Mouse (Mus musculus): ENCODE results near the gene Bcs1l. TPM values are rescaled to one million over a fixed set of nuclear protein-coding genes. Genes with fewer than 3 reads are reported as not detected.

Gene Bcs1l
- polyA plus RNA-seq, 1 experiment from 2014 or later, result 16.7 TPM

DNA sequence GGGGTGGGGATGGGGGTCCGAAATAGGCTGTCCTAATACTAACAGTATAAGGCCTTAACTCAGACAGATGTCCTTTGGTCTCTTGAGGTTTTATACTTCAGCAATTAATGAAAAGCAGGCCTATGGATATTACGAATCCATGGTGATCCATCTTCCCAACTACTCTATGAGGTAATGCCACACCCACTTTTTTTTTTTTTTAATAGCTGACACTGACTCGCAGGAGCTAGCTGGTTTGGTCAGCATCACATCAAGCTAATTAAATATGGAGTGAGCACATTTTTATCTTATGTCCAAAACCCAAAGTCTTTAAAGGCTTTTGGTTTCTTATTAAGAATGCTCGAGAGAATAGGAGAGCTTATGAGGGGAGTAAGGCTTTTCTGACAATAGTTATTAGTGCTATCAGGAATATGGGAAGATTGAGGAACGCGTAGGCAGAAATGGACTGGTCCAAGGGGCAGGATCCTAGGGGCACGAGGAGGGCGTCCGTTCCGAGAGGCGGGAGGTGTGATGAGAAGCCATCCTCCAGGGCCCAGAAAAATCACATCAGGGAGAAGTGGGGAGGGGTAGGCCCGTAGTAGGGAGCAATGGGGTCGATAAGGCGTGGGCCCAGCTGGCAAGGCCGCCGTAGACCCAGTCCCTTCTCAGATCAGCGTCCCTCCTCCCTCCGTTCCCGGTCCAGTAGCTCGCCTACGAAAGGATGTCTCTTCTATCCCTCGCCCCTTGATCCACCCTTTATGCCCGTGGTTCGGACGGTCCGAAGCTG, 12.6 kb downstream of the Bcs1l start:
- H3K9me3 ChIP-seq (replicated peaks), result no peaks in the 10 kb centered on the region
- H3K27ac ChIP-seq, result peak overlapping the region; percentile 86
- WGBS, result 8% methylated on average over 26 of the region's 26 CpGs
- DNase-seq (ENCODE audit: low spot score), result no peak
- H3K4me1 ChIP-seq, result peaks cover 14% of the 10 kb centered on the region
- H3K27me3 ChIP-seq (ENCODE audit: low read depth, poor library complexity, severe bottlenecking), result no peaks in the 10 kb centered on the region
- H3K4me3 ChIP-seq, result peak overlapping the region; percentile 94
- peaks cover 38% of the 10 kb centered on the region for H3K36me3 ChIP-seq

DNA sequence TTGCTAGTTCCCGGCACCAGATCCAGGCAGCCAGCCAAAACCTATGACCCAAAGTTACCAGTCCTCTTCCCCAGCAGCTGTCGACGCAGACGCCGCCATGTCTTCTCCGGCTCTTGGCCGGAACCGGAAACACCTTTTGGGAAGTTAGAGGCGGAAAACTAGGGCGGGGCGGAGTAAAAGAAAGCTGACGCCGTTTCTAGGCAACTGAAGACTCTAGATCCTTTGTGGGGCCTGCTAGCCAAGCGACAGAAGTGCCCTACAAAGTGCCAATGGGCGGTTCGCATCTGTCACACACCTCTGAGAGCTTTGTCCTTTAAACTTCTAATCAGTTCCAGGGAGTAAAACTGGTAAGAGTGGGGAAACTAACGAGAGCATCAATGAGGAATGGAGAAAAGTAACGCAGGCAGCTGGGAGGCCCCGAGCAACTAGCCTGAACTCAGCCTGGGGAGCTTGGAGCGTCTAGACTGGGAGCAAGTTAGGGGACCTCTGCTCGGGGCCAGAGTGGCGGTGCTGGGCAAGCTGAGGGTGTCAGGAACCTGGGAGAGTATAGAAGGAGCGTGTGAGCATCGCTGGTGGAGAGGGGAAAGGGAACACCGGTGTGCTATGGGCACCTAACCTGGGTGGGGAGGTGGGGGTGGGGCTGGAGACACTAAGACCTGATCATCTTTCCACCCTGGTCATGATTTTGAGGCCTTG, 13.3 kb downstream of the Bcs1l start, which contains the start of the genes Rnf25 and Stk36:
Gene Rnf25 (minus strand): TSS at position 131 of the 696 bp plus-strand sequence.
Gene Stk36 (plus strand): TSS at position 179 of the 696 bp plus-strand sequence.
- WGBS, result 10% methylated on average over 25 of the region's 25 CpGs
- no peaks in the 10 kb centered on the region for H3K27me3 ChIP-seq (ENCODE audit: low read depth, poor library complexity, severe bottlenecking)
- H3K36me3 ChIP-seq, result peaks cover 34% of the 10 kb centered on the region
- peak within 1 kb of the TSS; percentile 86 for H3K27ac ChIP-seq
- H3K4me1 ChIP-seq, result peaks cover 14% of the 10 kb centered on the region
- DNase-seq (ENCODE audit: low spot score), result peak; percentile 83
- H3K4me3 ChIP-seq, result peak within 1 kb of the TSS; percentile 94
- no peaks in the 10 kb centered on the region for H3K9me3 ChIP-seq (replicated peaks)

DNA sequence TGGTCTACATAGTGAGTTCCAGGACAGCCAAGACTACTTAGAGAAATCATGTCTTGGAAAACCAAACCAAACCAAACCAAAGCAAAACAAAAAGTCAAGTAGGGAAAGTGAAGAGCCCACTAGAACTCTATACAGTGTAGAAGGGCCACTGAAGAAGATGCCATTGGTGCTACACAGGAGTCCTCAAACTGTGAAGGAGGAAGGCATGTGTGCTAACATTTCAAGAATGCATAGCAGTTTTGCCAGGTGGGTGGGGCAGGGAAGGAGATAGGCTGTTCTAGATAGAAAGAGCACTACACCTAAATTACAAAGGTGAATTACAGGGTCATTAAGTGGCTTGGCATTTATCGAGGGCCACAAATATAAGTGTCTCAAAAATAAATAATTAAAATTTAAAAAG, 36.1 kb downstream of the Bcs1l start:
- DNase-seq (ENCODE audit: low spot score), result no peak
- 89% methylated on average over 1 of the region's 1 CpGs for WGBS
- H3K36me3 ChIP-seq, result peaks cover 26% of the 10 kb centered on the region
- H3K27ac ChIP-seq, result no peak overlapping the region
- H3K4me1 ChIP-seq, result peaks cover 7% of the 10 kb centered on the region
- H3K4me3 ChIP-seq, result no peak overlapping the region
- no peaks in the 10 kb centered on the region for H3K9me3 ChIP-seq (replicated peaks)
- no peaks in the 10 kb centered on the region for H3K27me3 ChIP-seq (ENCODE audit: low read depth, poor library complexity, severe bottlenecking)

DNA sequence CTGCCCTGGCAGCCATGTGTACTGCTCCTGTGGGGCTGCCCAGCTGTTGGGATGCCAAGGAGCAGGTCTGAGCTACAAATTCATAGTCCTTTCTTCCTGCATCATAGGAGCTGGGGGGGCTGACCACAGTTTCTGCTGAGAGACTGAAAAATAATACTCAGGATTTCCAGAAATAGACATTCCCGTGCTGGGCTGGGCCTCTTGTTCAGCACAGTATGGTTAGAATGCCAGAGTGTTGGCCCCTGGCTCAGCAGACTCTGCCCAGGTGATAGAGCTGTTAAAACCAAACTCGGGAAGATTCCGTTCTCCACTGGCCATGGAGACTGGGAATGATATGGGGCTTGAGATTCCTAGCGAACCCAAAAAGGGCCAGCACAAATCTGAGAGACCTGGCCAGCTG, 38.0 kb downstream of the Bcs1l start:
- Histone ChIP-seq H3K27ac (no peak overlapping the region), H3K9me3 (replicated peaks) (no peaks in the 10 kb centered on the region), H3K36me3 (peaks cover 26% of the 10 kb centered on the region), H3K4me3 (no peak overlapping the region), H3K4me1 (peaks cover 7% of the 10 kb centered on the region), H3K27me3 (ENCODE audit: low read depth, poor library complexity, severe bottlenecking) (no peaks in the 10 kb centered on the region)
- no peak for DNase-seq (ENCODE audit: low spot score)
- WGBS, result 90% methylated on average over 4 of the region's 4 CpGs

DNA sequence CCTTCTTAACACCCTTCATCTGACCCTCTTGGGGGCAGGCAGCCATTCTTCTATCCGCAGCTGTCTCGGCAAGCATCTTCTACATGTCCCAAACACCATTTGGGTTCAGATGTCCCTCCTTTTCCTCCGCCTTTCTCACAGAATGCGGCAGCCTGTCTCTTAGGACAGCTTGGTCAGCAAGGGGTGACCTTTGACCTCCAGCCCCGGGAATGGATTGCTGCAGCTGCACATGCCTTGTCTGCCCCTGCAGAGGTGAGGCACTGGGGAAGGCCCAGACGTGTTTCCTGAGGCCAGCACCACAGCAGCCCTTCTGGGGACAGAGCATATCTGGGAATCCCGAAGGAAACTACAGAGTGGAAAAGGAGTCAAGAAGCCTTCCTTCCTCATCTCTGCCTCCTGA, 39.9 kb downstream of the Bcs1l start:
- 37% methylated on average over 7 of the region's 7 CpGs for WGBS
- no peak for DNase-seq (ENCODE audit: low spot score)
- peaks cover 7% of the 10 kb centered on the region for H3K4me1 ChIP-seq
- H3K9me3 ChIP-seq (replicated peaks), result no peaks in the 10 kb centered on the region
- H3K36me3 ChIP-seq, result peaks cover 26% of the 10 kb centered on the region
- no peak overlapping the region for H3K4me3 ChIP-seq
- H3K27me3 ChIP-seq (ENCODE audit: low read depth, poor library complexity, severe bottlenecking), result no peaks in the 10 kb centered on the region
- H3K27ac ChIP-seq, result no peak overlapping the region

DNA sequence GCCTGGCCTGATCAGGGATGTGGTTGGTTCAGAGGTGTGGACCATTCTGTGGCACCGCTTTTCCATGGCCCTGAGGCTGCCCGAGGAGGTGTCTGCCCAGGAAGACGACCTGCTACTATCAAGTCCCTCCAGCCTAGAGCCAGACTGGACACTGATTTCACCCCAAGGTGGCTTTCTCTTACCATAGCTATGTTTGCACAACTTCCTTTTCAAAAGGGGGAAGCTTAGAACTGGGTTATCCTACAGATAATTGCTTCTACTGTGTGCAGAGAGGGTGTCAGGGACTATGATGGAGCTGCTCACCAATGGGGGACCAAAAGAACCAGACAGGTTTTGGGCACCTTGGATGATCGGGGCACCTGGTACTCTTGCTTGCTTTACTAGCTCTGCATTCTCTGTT, 44.6 kb downstream of the Bcs1l start:
- Histone ChIP-seq H3K27me3 (ENCODE audit: low read depth, poor library complexity, severe bottlenecking) (no peaks in the 10 kb centered on the region), H3K4me3 (no peak overlapping the region), H3K9me3 (replicated peaks) (no peaks in the 10 kb centered on the region), H3K36me3 (peaks cover 16% of the 10 kb centered on the region), H3K27ac (no peak overlapping the region), H3K4me1 (peaks cover 7% of the 10 kb centered on the region)
- DNase-seq (ENCODE audit: low spot score), result no peak
- 88% methylated on average over 4 of the region's 4 CpGs for WGBS

Small RNAs within 50 kb of the gene (microRNA-seq; reads per million reads assigned to microRNA genes)
- not detected for gene Gm25035

Other genes with a start within 250 kb of the Bcs1l start
- gene Catip, start 226.2 kb upstream of the Bcs1l start, polyA plus RNA-seq (2016; fragmentation: Nextera tagmentation; extraction: Ambion mirVana), result 0.29 and 0.38 TPM in 2 replicates
- gene Slc11a1, start 213.1 kb upstream of the Bcs1l start, polyA plus RNA-seq (2016; fragmentation: Nextera tagmentation; extraction: Ambion mirVana), result 0.69 and 1.2 TPM in 2 replicates
- 50.5 and 61.4 TPM in 2 replicates for gene Ctdsp1, start 196.8 kb upstream of the Bcs1l start, polyA plus RNA-seq (2016; fragmentation: Nextera tagmentation; extraction: Ambion mirVana)
- gene Vil1, start 178.9 kb upstream of the Bcs1l start, polyA plus RNA-seq (2016; fragmentation: Nextera tagmentation; extraction: Ambion mirVana), result 0.23 and 0.31 TPM in 2 replicates
- gene Cnot9, start 82.2 kb upstream of the Bcs1l start, polyA plus RNA-seq (2016; fragmentation: Nextera tagmentation; extraction: Ambion mirVana), result 116 and 121 TPM in 2 replicates
- gene Plcd4, start 45.4 kb upstream of the Bcs1l start, polyA plus RNA-seq (2016; fragmentation: Nextera tagmentation; extraction: Ambion mirVana), result 0.08 and 0.95 TPM in 2 replicates
- 45.5 and 50.3 TPM in 2 replicates for gene Usp37, start 44.0 kb upstream of the Bcs1l start, polyA plus RNA-seq (2016; fragmentation: Nextera tagmentation; extraction: Ambion mirVana)
- 11.3 and 11.4 TPM in 2 replicates for gene Zfp142, start within 50 bp of the Bcs1l start, polyA plus RNA-seq (2016; fragmentation: Nextera tagmentation; extraction: Ambion mirVana)
- gene Rnf25, start 13.1 kb downstream of the Bcs1l start, polyA plus RNA-seq (2016; fragmentation: Nextera tagmentation; extraction: Ambion mirVana), result 36.3 and 41.6 TPM in 2 replicates
- gene Stk36, start 13.2 kb downstream of the Bcs1l start, polyA plus RNA-seq (2016; fragmentation: Nextera tagmentation; extraction: Ambion mirVana), result 10.5 and 11.8 TPM in 2 replicates
- 52.0 and 53.8 TPM in 2 replicates for gene Ttll4, start 73.5 kb downstream of the Bcs1l start, polyA plus RNA-seq (2016; fragmentation: Nextera tagmentation; extraction: Ambion mirVana)
- 22.8 and 25.5 TPM in 2 replicates for gene Cyp27a1, start 125.3 kb downstream of the Bcs1l start, polyA plus RNA-seq (2016; fragmentation: Nextera tagmentation; extraction: Ambion mirVana)
- 0.16 and 0.29 TPM in 2 replicates for gene Prkag3, start 160.9 kb downstream of the Bcs1l start, polyA plus RNA-seq (2016; fragmentation: Nextera tagmentation; extraction: Ambion mirVana)
- gene Wnt6, start 183.6 kb downstream of the Bcs1l start, polyA plus RNA-seq (2016; fragmentation: Nextera tagmentation; extraction: Ambion mirVana), result 30.1 and 34.2 TPM in 2 replicates
- 1.3 and 1.6 TPM in 2 replicates for gene Wnt10a, start 203.2 kb downstream of the Bcs1l start, polyA plus RNA-seq (2016; fragmentation: Nextera tagmentation; extraction: Ambion mirVana)